Mouse (Mus musculus) CH12.LX (cell line): Measurements from ENCODE around the gene Atp8b5.

Experiments used
- CTCF ChIP-seq, 2 experiments: IDR thresholded peaks in 1 of 2; conservative IDR thresholded peaks in 1 of 2; 2 replicates each; pipeline ENCODE4 v1.5.1; 2011 to 2012; ENCODE audit warnings: low read depth in 2 of 2, low read length in 2 of 2, improper control_type of control experiment in 1 of 2, inconsistent platforms in 1 of 2, mild to moderate bottlenecking in 1 of 2, moderate library complexity in 1 of 2
- E2F4 ChIP-seq: IDR thresholded peaks from 2 replicates; pipeline ENCODE4 v1.6.1; 2011; ENCODE audit warnings: low read depth, low read length, improper control_type of control experiment; ENCODE audit not compliant: insufficient replicate concordance
- HCFC1 ChIP-seq: IDR thresholded peaks from 2 replicates; pipeline ENCODE4 v1.6.1; 2012; ENCODE audit warnings: low read depth, mild to moderate bottlenecking, inconsistent platforms, low read length, improper control_type of control experiment
- MAX ChIP-seq: IDR thresholded peaks from 2 replicates; pipeline ENCODE4 v1.6.1; 2011; ENCODE audit warnings: low read length, improper control_type of control experiment
- MEF2A ChIP-seq: IDR thresholded peaks from 2 replicates; pipeline ENCODE4 v1.6.1; 2014; ENCODE audit warnings: low read depth, mild to moderate bottlenecking, inconsistent platforms, low read length, improper control_type of control experiment, borderline replicate concordance
- MXI1 ChIP-seq: IDR thresholded peaks from 2 replicates; pipeline ENCODE4 v1.6.1; 2011; ENCODE audit warnings: mild to moderate bottlenecking, low read depth, low read length, improper control_type of control experiment
- POLR2A ChIP-seq: IDR thresholded peaks from 2 replicates; pipeline ENCODE4 v1.6.1; 2011; ENCODE audit warnings: low read depth, mild to moderate bottlenecking, improper control_type of control experiment, low read length
- POLR2AphosphoS2 ChIP-seq: IDR thresholded peaks from 2 replicates; pipeline ENCODE4 v1.6.1; 2011; ENCODE audit warnings: low read depth, low read length, improper control_type of control experiment
- RAD21 ChIP-seq: IDR thresholded peaks from 2 replicates; pipeline ENCODE4 v1.6.1; 2011; ENCODE audit warnings: low read depth, mild to moderate bottlenecking, low read length, improper control_type of control experiment, moderate library complexity
- TBP ChIP-seq: conservative IDR thresholded peaks from 2 replicates; pipeline ENCODE4 v1.6.1; 2011; ENCODE audit warnings: low read depth, low read length, improper control_type of control experiment
- USF1 ChIP-seq: IDR thresholded peaks from 2 replicates; pipeline ENCODE4 v1.6.1; 2014; ENCODE audit warnings: low read depth, mild to moderate bottlenecking, inconsistent platforms, low read length, improper control_type of control experiment
- ZNF384 ChIP-seq: IDR thresholded peaks from 2 replicates; pipeline ENCODE4 v1.6.1; 2012; ENCODE audit warnings: low read depth, low read length, improper control_type of control experiment, inconsistent platforms

DNA sequence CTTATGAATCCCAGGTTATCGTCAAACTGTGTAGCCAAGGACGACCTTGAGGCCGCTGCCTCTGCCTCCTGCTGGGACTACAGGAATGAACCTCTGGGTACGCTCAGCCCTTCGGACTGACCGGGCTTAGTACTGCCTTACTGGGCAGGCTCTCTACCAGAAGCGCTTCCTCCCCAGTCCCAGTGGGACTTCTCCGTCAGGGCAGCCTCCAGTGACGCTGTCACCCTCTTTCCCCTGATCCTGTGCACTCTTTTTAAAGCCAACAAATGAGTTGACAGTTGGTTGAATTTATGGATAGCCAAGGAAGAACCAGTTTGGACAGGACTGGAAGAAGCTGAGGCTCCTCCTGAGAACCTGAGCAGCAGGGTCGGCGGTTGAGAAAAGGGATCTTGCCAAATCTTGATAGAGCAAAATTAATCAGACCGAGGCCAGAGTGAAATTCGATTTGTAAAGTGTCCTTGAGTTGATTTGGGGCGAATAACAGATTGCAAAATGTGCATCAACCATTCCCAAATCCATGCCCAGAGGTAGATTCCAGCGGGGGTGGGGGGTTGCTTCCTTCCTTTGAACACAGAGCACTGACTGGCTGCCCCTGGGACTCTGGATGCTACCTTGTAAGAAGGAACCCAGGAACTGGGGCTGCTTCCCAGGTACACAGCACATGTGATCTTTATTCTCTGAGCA lies 152.2 kb downstream of the Atp8b5 start:
- TF ChIP-seq CTCF (conservative IDR thresholded peaks at IDR 0.05 in 1 of 2, IDR thresholded peaks at IDR 0.05 in 1 of 2; ENCODE audit: low read depth in 2 of 2, low read length in 2 of 2) (no peak), USF1 (no peak), POLR2A (no peak), RAD21 (no peak), MXI1 (no peak), TBP (no peak), HCFC1 (no peak), MEF2A (no peak), ZNF384 (no peak), E2F4 (no peak), MAX (no peak), POLR2AphosphoS2 (no peak)
